Mouse (Mus musculus) heart, embryonic 10.5 days (tissue): Measurements from ENCODE around the gene Aph1a. TPM values are rescaled to one million over a fixed set of nuclear protein-coding genes. Genes with fewer than 3 reads are reported as not detected.
"Not testable (repeated sequence)": the region's sequence is repeated elsewhere in the genome, so short reads cannot be mapped to it uniquely, and the experiment has no call there.

Experiments
- DNase-seq: peaks from one replicate; pipeline ENCODE4 v3.0.0-alpha.2; 2017; ENCODE audit warnings: low spot score
- H3K27ac ChIP-seq: fragments of 300-500 bp; sonication (generic); 2 replicates; pipeline ENCODE4 v1.5.1; 2016; ENCODE audit warnings: mild to moderate bottlenecking
- H3K27me3 ChIP-seq: fragments of 300-500 bp; sonication (generic); 2 replicates; pipeline ENCODE4 v1.6.1; 2016; ENCODE audit warnings: mild to moderate bottlenecking; ENCODE audit not compliant: poor library complexity, insufficient read depth, severe bottlenecking
- H3K36me3 ChIP-seq: fragments of 300-500 bp; sonication (generic); 2 replicates; pipeline ENCODE4 v1.6.1; 2016; ENCODE audit warnings: mild to moderate bottlenecking, moderate library complexity
- H3K4me1 ChIP-seq: fragments of 300-500 bp; sonication (generic); 2 replicates; pipeline ENCODE4 v1.6.1; 2016; ENCODE audit warnings: mild to moderate bottlenecking
- H3K4me3 ChIP-seq: fragments of 300-500 bp; sonication (generic); 2 replicates; pipeline ENCODE4 v1.5.1; 2016; ENCODE audit warnings: mild to moderate bottlenecking, moderate library complexity
- H3K9me3 ChIP-seq: fragments of 300-500 bp; sonication (generic); 2 replicates; pipeline ENCODE4 v1.6.1; 2016; ENCODE audit warnings: mild to moderate bottlenecking, moderate library complexity
- WGBS: fragments of 180-500 bp; shearing (Covaris S2); methylation state at CpG from one replicate; pipeline ENCODE4 v1.1.7; 2016; 5-methylcytosine and 5-hydroxymethylcytosine counted together
- polyA plus RNA-seq: library from polyadenylated mRNA; unstranded; fragments of >200 nt; fragmentation: Nextera tagmentation; extraction: Ambion mirVana; gene quantifications from 2 replicates; pipeline ENCODE4 v1.2.1, GENCODE M21; 2016

The Aph1a gene
- polyA plus RNA-seq, 1 experiment from 2014 or later: 30.4 TPM

GRCm38 (mm10) chr3:95905940-95906492 lies 12.2 kb downstream of the Aph1a start:
- peak overlapping the region; percentile 65 for H3K4me3 ChIP-seq
- H3K27me3 ChIP-seq: no peaks in the 10 kb centered on the region
- peak; percentile 81 for DNase-seq
- under 1% methylated on average over 12 of the region's 12 CpGs for WGBS
- peak overlapping the region; percentile 88; the same call in 1 of the 2 replicates for H3K27ac ChIP-seq
- no peaks in the 10 kb centered on the region for H3K9me3 ChIP-seq
- peaks cover 2% of the 10 kb centered on the region; the same call in 1 of the 2 replicates for H3K36me3 ChIP-seq
- peaks cover 55% of the 10 kb centered on the region for H3K4me1 ChIP-seq

- Histone ChIP-seq H3K9me3 (no peaks in the 10 kb centered on the region), H3K27ac (no peak overlapping the region), H3K36me3 (no peaks in the 10 kb centered on the region), H3K4me3 (peak overlapping the region; percentile 65), H3K4me1 (peaks cover 48% of the 10 kb centered on the region), H3K27me3 (no peaks in the 10 kb centered on the region)
- WGBS: under 1% methylated on average over 12 of the region's 12 CpGs
- DNase-seq: peak; percentile 83
These were observed 13.1 kb downstream of the Aph1a start for GRCm38 (mm10) chr3:95906860-95907259.

GRCm38 (mm10) chr3:95907613-95908012 lies 13.8 kb downstream of the Aph1a start:
- Histone ChIP-seq H3K9me3 (no peaks in the 10 kb centered on the region), H3K4me3 (no peak overlapping the region), H3K27me3 (no peaks in the 10 kb centered on the region), H3K4me1 (peaks cover 41% of the 10 kb centered on the region), H3K36me3 (no peaks in the 10 kb centered on the region), H3K27ac (no peak overlapping the region)
- no peak for DNase-seq
- WGBS: 43% methylated on average over 4 of the region's 4 CpGs

GRCm38 (mm10) chr3:95914706-95915105 lies 20.9 kb downstream of the Aph1a start:
- Histone ChIP-seq H3K27me3 (no peaks in the 10 kb centered on the region), H3K4me3 (no peak overlapping the region), H3K4me1 (no peaks in the 10 kb centered on the region), H3K36me3 (no peaks in the 10 kb centered on the region), H3K9me3 (no peaks in the 10 kb centered on the region), H3K27ac (no peak overlapping the region)
- no peak for DNase-seq
- WGBS: 76% methylated on average over 4 of the region's 4 CpGs

GRCm38 (mm10) chr3:95916760-95917159 lies 23.0 kb downstream of the Aph1a start:
- whole genome bisulfite sequencing: 65% methylated on average over 7 of the region's 7 CpGs
- peaks cover 10% of the 10 kb centered on the region for H3K4me1 ChIP-seq
- no peak for DNase-seq

GRCm38 (mm10) chr3:95920532-95920931 lies 26.8 kb downstream of the Aph1a start:
- H3K4me1 ChIP-seq: peaks cover 10% of the 10 kb centered on the region
- not testable (repeated sequence) for H3K27me3 ChIP-seq, H3K9me3 ChIP-seq, H3K36me3 ChIP-seq, DNase-seq, H3K4me3 ChIP-seq, H3K27ac ChIP-seq
- WGBS: 56% methylated on average over 2 of the region's 2 CpGs

More at GRCm38 (mm10) chr3:95916760-95917159, 23.0 kb downstream of the Aph1a start:
- Histone ChIP-seq H3K36me3 (no peaks in the 10 kb centered on the region), H3K9me3 (no peaks in the 10 kb centered on the region), H3K27me3 (no peaks in the 10 kb centered on the region), H3K27ac (no peak overlapping the region), H3K4me3 (no peak overlapping the region)

- not testable (repeated sequence) for H3K27me3 ChIP-seq, H3K9me3 ChIP-seq, H3K27ac ChIP-seq, H3K36me3 ChIP-seq, DNase-seq, H3K4me3 ChIP-seq
- peaks cover 10% of the 10 kb centered on the region for H3K4me1 ChIP-seq
- WGBS: 89% methylated on average over 7 of the region's 7 CpGs
These were observed 29.7 kb downstream of the Aph1a start for GRCm38 (mm10) chr3:95923429-95923828.

- Histone ChIP-seq H3K27ac (no peak overlapping the region), H3K4me3 (no peak overlapping the region), H3K4me1 (peaks cover 10% of the 10 kb centered on the region), H3K27me3 (no peaks in the 10 kb centered on the region), H3K9me3 (no peaks in the 10 kb centered on the region), H3K36me3 (no peaks in the 10 kb centered on the region)
- WGBS: 63% methylated on average over 4 of the region's 4 CpGs
- DNase-seq: no peak
These were observed 30.4 kb downstream of the Aph1a start for GRCm38 (mm10) chr3:95924185-95924584.

GRCm38 (mm10) chr3:95925087-95925486 lies 31.3 kb downstream of the Aph1a start:
- no peak for DNase-seq
- Histone ChIP-seq H3K4me1 (peaks cover 10% of the 10 kb centered on the region), H3K27me3 (no peaks in the 10 kb centered on the region), H3K27ac (no peak overlapping the region), H3K4me3 (no peak overlapping the region), H3K36me3 (no peaks in the 10 kb centered on the region), H3K9me3 (no peaks in the 10 kb centered on the region)
- 83% methylated on average over 5 of the region's 5 CpGs for WGBS

- WGBS: 55% methylated on average over 6 of the region's 6 CpGs
- Histone ChIP-seq H3K36me3 (peaks cover 4% of the 10 kb centered on the region), H3K27ac (peak overlapping the region; percentile 96), H3K9me3 (no peaks in the 10 kb centered on the region), H3K27me3 (no peaks in the 10 kb centered on the region), H3K4me3 (peak overlapping the region; percentile 83), H3K4me1 (peaks cover 15% of the 10 kb centered on the region)
- no peak for DNase-seq
These were observed 34.5 kb downstream of the Aph1a start for GRCm38 (mm10) chr3:95928261-95928657.

- peak within 1 kb of the TSS; percentile 96 for H3K27ac ChIP-seq
- H3K27me3 ChIP-seq: no peaks in the 10 kb centered on the region
- H3K4me1 ChIP-seq: peaks cover 15% of the 10 kb centered on the region
- H3K36me3 ChIP-seq: peaks cover 10% of the 10 kb centered on the region
- DNase-seq: peak; percentile 99
- no peaks in the 10 kb centered on the region for H3K9me3 ChIP-seq
- WGBS: under 1% methylated on average over 49 of the region's 49 CpGs
- H3K4me3 ChIP-seq: peak within 1 kb of the TSS; percentile 83
These were observed 35.1 kb downstream of the Aph1a start, which contains the start of gene Anp32e for GRCm38 (mm10) chr3:95928658-95929503. Gene Anp32e (plus strand): TSS chr3:95929246.

- no peaks in the 10 kb centered on the region for H3K9me3 ChIP-seq
- H3K27ac ChIP-seq: peak overlapping the region; percentile 96
- peak overlapping the region; percentile 83 for H3K4me3 ChIP-seq
- peaks cover 15% of the 10 kb centered on the region for H3K4me1 ChIP-seq
- peak; percentile 84 for DNase-seq
- peaks cover 19% of the 10 kb centered on the region for H3K36me3 ChIP-seq
- under 1% methylated on average over 105 of the region's 105 CpGs for WGBS
- no peaks in the 10 kb centered on the region for H3K27me3 ChIP-seq
These were observed 36.1 kb downstream of the Aph1a start for GRCm38 (mm10) chr3:95929581-95930470.
